Mouse (Mus musculus): ENCODE data around the gene Dnajc12. TPM values are rescaled to one million over a fixed set of nuclear protein-coding genes. Genes with fewer than 3 reads are reported as not detected.
"Not testable (repeated sequence)": the region's sequence is repeated elsewhere in the genome, so short reads cannot be mapped to it uniquely, and the experiment has no call there.

Gene Dnajc12
- polyA plus RNA-seq, 1 experiment from 2014 or later: 12.5 TPM

DNA sequence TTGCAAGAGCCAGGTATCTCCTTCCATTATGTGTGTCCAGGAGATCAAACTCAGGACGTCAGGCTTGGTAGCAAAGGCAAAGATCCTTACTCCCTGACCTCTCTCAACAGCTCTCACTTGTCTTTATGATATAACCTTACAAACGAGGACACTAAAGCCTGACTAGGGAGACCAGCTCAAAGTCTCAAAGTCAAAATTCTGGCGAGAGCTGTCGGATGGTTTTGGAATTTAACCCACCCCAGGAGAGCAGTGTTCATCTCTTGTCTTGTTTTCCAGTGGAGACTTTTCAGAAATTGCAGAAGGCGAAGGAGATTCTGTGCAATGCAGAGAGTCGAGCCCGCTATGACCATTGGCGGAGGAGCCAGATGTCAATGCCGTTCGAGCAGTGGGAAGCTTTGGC, 14.7 kb downstream of the Dnajc12 start:
- Histone ChIP-seq H3K36me3 (no peaks in the 10 kb centered on the region), H3K27me3 (no peaks in the 10 kb centered on the region), H3K9me3 (replicated peaks) (no peaks in the 10 kb centered on the region), H3K27ac (no peak overlapping the region), H3K4me2 (no peak overlapping the region), H3K9ac (no peak overlapping the region), H3K4me1 (no peaks in the 10 kb centered on the region), H3K4me3 (replicated peaks) (no peak overlapping the region)
- 86% methylated on average over 10 of the region's 10 CpGs for WGBS
- no peak for ATAC-seq (replicated peaks; ENCODE audit: low FRiP score)

- WGBS: 74% methylated on average over 5 of the region's 5 CpGs
These were observed 20.7 kb downstream of the Dnajc12 start for GRCm38 (mm10) chr10:63402731-63403504.

DNA sequence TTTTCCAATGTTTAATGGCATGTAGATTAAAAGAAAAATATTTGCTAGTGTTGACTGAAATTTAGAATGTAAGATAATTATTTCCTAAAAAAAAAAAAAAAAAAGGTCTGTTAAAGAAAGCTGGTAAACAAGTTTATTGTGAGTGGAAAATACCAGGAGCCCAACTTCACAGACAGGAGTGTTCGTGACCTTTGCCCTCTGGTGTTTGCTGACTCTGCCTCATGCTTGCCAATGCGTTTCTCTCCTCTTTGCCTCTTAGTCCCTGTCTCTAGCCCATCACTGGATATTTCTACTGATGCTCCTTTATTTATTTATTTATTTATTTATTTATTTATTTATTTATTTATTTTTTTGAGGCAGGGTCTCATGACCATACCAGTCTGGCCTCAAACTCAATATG, 21.4 kb downstream of the Dnajc12 start:
- Histone ChIP-seq H3K9me3 (replicated peaks) (no peaks in the 10 kb centered on the region), H3K4me2 (no peak overlapping the region), H3K4me3 (replicated peaks) (no peak overlapping the region), H3K4me1 (no peaks in the 10 kb centered on the region), H3K36me3 (no peaks in the 10 kb centered on the region), H3K9ac (no peak overlapping the region), H3K27ac (no peak overlapping the region), H3K27me3 (no peaks in the 10 kb centered on the region)
- WGBS: 87% methylated on average over 2 of the region's 2 CpGs
- no peak for ATAC-seq (replicated peaks; ENCODE audit: low FRiP score)

More at GRCm38 (mm10) chr10:63402731-63403504, 20.7 kb downstream of the Dnajc12 start:
- Histone ChIP-seq H3K4me2 (no peak overlapping the region), H3K9ac (no peak overlapping the region), H3K27me3 (no peaks in the 10 kb centered on the region), H3K4me1 (no peaks in the 10 kb centered on the region), H3K9me3 (replicated peaks) (no peaks in the 10 kb centered on the region), H3K36me3 (no peaks in the 10 kb centered on the region), H3K27ac (no peak overlapping the region), H3K4me3 (replicated peaks) (no peak overlapping the region)
- ATAC-seq (replicated peaks; ENCODE audit: low FRiP score): no peak

DNA sequence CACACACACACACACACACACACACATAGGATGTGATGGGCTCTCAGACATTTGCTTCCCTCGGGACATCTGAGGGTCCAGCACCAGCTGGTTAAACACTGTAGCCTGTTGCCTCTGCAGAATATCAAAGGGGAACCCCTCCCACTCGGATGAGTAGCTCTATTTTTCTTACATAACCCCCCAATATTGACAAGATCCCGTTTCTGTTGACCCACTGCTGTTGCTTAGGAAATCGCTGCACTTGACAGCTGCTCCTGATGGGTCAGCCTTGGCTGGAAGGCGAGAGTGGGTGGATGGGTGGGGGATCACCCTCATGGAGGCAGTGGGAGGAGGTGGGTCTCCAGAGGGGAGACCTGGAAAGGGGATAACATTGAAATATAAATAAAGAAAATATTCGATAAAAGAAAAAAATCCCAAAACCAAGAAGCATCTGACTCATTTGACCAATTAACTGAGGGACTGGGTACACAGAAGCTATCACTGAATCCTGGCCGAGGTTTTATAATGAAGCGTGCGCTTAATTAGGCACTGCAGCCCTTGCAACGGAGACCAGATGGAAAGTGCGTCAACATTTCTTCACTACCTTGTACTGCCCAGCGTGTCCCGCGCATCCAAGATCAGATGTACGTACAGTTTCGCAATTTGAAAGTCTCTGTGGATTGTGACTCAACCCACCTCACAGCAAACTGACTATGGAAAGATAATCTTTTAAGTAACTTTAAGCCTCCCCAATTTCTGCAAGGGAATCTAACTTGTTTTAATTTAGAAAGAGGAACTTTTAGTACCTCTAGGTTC, 28.1 kb downstream of the Dnajc12 start:
- Histone ChIP-seq H3K4me2 (no peak overlapping the region), H3K27me3 (no peaks in the 10 kb centered on the region), H3K36me3 (no peaks in the 10 kb centered on the region), H3K9me3 (replicated peaks) (no peaks in the 10 kb centered on the region), H3K9ac (no peak overlapping the region), H3K27ac (no peak overlapping the region), H3K4me3 (replicated peaks) (no peak overlapping the region), H3K4me1 (no peaks in the 10 kb centered on the region)
- WGBS: 66% methylated on average over 16 of the region's 16 CpGs
- no peak for ATAC-seq (replicated peaks; ENCODE audit: low FRiP score)

DNA sequence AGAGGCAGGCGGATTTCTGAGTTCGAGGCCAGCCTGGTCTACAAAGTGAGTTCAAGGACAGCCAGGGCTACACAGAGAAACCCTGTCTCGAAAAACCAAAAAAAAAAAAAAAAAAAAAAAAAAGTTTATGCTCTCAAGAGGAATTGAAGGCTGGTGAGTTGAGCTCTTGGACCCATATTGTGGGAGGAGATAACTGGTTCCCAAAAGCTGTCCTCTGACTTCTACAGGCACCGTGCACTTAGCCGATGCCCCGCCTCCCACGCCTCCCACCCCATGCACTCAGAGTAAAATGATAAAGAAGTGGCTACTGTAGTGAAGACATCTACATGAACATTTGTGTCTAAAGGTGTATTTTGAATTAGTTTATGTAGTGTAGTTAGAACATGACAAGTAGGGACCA, 29.4 kb downstream of the Dnajc12 start:
- not testable (repeated sequence) for H3K4me2 ChIP-seq; ATAC-seq (replicated peaks; ENCODE audit: low FRiP score); H3K9me3 ChIP-seq (replicated peaks); H3K27me3 ChIP-seq; H3K4me3 ChIP-seq (replicated peaks); H3K4me1 ChIP-seq; H3K9ac ChIP-seq; H3K36me3 ChIP-seq; H3K27ac ChIP-seq
- WGBS: 89% methylated on average over 6 of the region's 7 CpGs

- Histone ChIP-seq H3K9ac (no peak overlapping the region), H3K4me1 (0 out of 2 replicates have a peak, but pooled peaks cover 2% of the 10 kb centered on the region), H3K4me2 (no peak overlapping the region), H3K27ac (no peak overlapping the region), H3K36me3 (no peaks in the 10 kb centered on the region), H3K27me3 (no peaks in the 10 kb centered on the region), H3K9me3 (replicated peaks) (no peaks in the 10 kb centered on the region), H3K4me3 (replicated peaks) (no peak overlapping the region)
- ATAC-seq (replicated peaks; ENCODE audit: low FRiP score): no peak
- 86% methylated on average over 17 of the region's 17 CpGs for WGBS
These were observed 30.5 kb downstream of the Dnajc12 start for GRCm38 (mm10) chr10:63412756-63413155.

GRCm38 (mm10) chr10:63415287-63415686, 33.0 kb downstream of the Dnajc12 start:
- 83% methylated on average over 7 of the region's 7 CpGs for WGBS
- H3K36me3 ChIP-seq: no peaks in the 10 kb centered on the region
- H3K9ac ChIP-seq: no peak overlapping the region
- H3K27ac ChIP-seq: no peak overlapping the region
- H3K4me3 ChIP-seq (replicated peaks): no peak overlapping the region
- no peak overlapping the region for H3K4me2 ChIP-seq
- no peaks in the 10 kb centered on the region for H3K27me3 ChIP-seq
- ATAC-seq (replicated peaks; ENCODE audit: low FRiP score): no peak
- 0 out of 2 replicates have a peak, but pooled peaks cover 2% of the 10 kb centered on the region for H3K4me1 ChIP-seq
- H3K9me3 ChIP-seq (replicated peaks): no peaks in the 10 kb centered on the region

GRCm38 (mm10) chr10:63415850-63416249, 33.6 kb downstream of the Dnajc12 start:
- Histone ChIP-seq H3K9me3 (replicated peaks) (no peaks in the 10 kb centered on the region), H3K9ac (no peak overlapping the region), H3K27me3 (no peaks in the 10 kb centered on the region), H3K36me3 (no peaks in the 10 kb centered on the region), H3K4me2 (0 out of 2 replicates have a peak overlapping the region, but pooled peaks have one; percentile 16), H3K4me1 (0 out of 2 replicates have a peak, but pooled peaks cover 2% of the 10 kb centered on the region), H3K4me3 (replicated peaks) (no peak overlapping the region), H3K27ac (no peak overlapping the region)
- no peak for ATAC-seq (replicated peaks; ENCODE audit: low FRiP score)
- WGBS: 63% methylated on average over 7 of the region's 7 CpGs

GRCm38 (mm10) chr10:63417061-63417460, 34.8 kb downstream of the Dnajc12 start:
- Histone ChIP-seq H3K9ac (no peak overlapping the region), H3K27me3 (no peaks in the 10 kb centered on the region), H3K4me1 (0 out of 2 replicates have a peak, but pooled peaks cover 2% of the 10 kb centered on the region), H3K27ac (no peak overlapping the region), H3K4me3 (replicated peaks) (no peak overlapping the region), H3K9me3 (replicated peaks) (no peaks in the 10 kb centered on the region), H3K36me3 (no peaks in the 10 kb centered on the region), H3K4me2 (no peak overlapping the region)
- 54% methylated on average over 5 of the region's 5 CpGs for WGBS
- no peak for ATAC-seq (replicated peaks; ENCODE audit: low FRiP score)

DNA sequence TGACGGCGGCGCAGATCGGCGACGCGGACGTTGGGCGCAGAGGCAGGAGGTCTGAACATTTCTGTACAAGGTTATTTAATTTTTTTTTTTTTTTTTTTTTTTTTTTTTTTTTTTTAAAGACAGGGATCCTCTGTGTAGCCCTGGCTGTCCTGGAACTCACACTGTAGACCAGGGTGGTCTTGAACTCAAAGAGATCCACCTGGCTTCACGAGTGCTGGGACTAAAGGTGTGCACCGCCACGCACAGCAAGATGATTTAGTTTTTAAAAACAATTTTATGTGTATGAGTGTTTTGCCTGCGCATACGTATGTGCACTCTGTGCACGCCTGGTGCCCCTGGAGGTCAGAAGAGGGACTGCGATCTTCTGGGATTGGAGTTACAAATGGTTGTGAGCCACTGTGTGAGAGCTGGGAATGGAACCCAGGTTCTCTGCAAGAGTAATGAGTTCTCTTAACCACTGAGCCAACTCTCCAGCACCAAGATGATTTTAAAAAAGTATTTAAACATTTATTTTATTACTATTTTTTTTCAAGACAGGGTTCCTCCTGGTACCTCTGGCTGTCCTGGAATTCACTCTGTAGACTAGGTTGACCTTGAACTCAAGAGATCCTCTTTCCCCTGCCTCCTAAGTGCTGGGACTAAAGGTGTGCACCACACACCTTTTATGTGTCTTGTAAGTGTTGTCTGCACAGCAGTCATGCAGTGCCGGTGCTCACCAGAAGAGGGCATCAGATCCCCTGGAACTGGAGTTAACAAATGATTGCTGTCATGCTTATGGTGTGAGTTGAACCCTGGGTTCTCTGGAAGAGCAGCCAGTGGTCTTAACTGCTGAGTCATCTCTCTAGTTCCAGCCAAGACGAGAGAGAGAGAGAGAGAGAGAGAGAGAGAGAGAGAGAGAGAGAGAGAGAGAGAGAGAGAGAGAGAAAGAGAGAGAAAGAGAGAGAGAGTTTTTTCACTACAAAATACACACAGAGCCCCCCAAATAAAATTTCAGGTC, 39.8 kb downstream of the Dnajc12 start, which contains the start of gene Gm7075:
Gm7075 (minus strand) TSS at position 51 of the 997 bp plus-strand sequence.
- Histone ChIP-seq H3K4me2 (no peak within 1 kb of the TSS), H3K36me3 (no peaks in the 10 kb centered on the region), H3K4me1 (no peaks in the 10 kb centered on the region), H3K27ac (no peak within 1 kb of the TSS), H3K9me3 (replicated peaks) (no peaks in the 10 kb centered on the region), H3K4me3 (replicated peaks) (no peak within 1 kb of the TSS), H3K9ac (no peak within 1 kb of the TSS), H3K27me3 (no peaks in the 10 kb centered on the region)
- ATAC-seq (replicated peaks; ENCODE audit: low FRiP score): no peak
- 89% methylated on average over 18 of the region's 18 CpGs for WGBS

- H3K36me3 ChIP-seq: no peaks in the 10 kb centered on the region
- no peak overlapping the region for H3K4me3 ChIP-seq (replicated peaks)
- H3K27ac ChIP-seq: no peak overlapping the region
- no peaks in the 10 kb centered on the region for H3K27me3 ChIP-seq
- ATAC-seq (replicated peaks; ENCODE audit: low FRiP score): no peak
- WGBS: 91% methylated on average over 5 of the region's 5 CpGs
- no peak overlapping the region for H3K9ac ChIP-seq
- no peaks in the 10 kb centered on the region for H3K9me3 ChIP-seq (replicated peaks)
- no peaks in the 10 kb centered on the region for H3K4me1 ChIP-seq
- no peak overlapping the region for H3K4me2 ChIP-seq
These were observed 40.4 kb downstream of the Dnajc12 start for GRCm38 (mm10) chr10:63422736-63422992.
